Mouse (Mus musculus): ENCODE results near the gene Cfap43. TPM values are rescaled to one million over a fixed set of nuclear protein-coding genes. Genes with fewer than 3 reads are reported as not detected.

Cfap43 gene
- total and polyA plus RNA-seq, 3 experiments, result 3.2 to 12.7 (median 11.7) TPM

GRCm38 (mm10) chr19:47882151-47882881 lies 36.8 kb downstream of the Cfap43 start:
- dilution Hi-C loops (cut with MboI; ENCODE audit: extremely low pct_ligation_motif_present, extremely low pct_unique_long_range_greater_than_20kb, low sequenced_read_pairs), result no loop called here
- Histone ChIP-seq H3K27ac (ENCODE audit: insufficient read depth, low read depth) (no peak overlapping the region), H3K27me3 (replicated peaks) (peaks cover 1% of the 10 kb centered on the region), H3K79me2 (replicated peaks; ENCODE audit: control insufficient read depth, extremely low read depth, insufficient read depth, poor library complexity, severe bottlenecking) (no peaks in the 10 kb centered on the region), H3K4me2 (ENCODE audit: insufficient read depth, low read depth, poor library complexity, severe bottlenecking) (no peak overlapping the region), H3K36me3 (replicated peaks in 1 of 2; ENCODE audit: control insufficient read depth in 1 of 2, insufficient read depth in 1 of 2, low read length in 1 of 2) (peaks cover 0 to 3% of the 10 kb centered on the region in 2 experiments), H3K9ac (ENCODE audit: insufficient read depth, low read depth) (no peak overlapping the region), H3K4me3 (replicated peaks in 1 of 3; ENCODE audit: low read depth in 2 of 3, low read length in 2 of 3, poor library complexity in 1 of 3) (no peak overlapping the region), H3K9me3 (replicated peaks; ENCODE audit: low read length) (no peaks in the 10 kb centered on the region), H3K4me1 (ENCODE audit: control insufficient read depth in 1 of 2, insufficient read depth in 2 of 2) (peaks cover 3 to 29% of the 10 kb centered on the region in 2 experiments; a peak in 3 of 4 replicates)
- in situ Hi-C loops (cut with MboI; ENCODE audit: low pct_ligation_motif_present, low pct_unique_long_range_greater_than_20kb, low sequenced_read_pairs), result loop anchor here (5.0 kb wide), 1 partner anchor 50 kb away; no protein-coding TSS in a partner anchor
- peak; percentile 89 for DNase-seq (ENCODE audit: extremely low read depth)
- TF ChIP-seq USF1 (IDR thresholded peaks at IDR 0.05; ENCODE audit: low read depth, low read length), result no peak
- no peak for TF ChIP-seq TCF12 (IDR thresholded peaks at IDR 0.05; ENCODE audit: low read depth, low read length)
- no peak for TF ChIP-seq TBP (conservative IDR thresholded peaks at IDR 0.05; ENCODE audit: low read depth, low read length)
- no peak for TF ChIP-seq JUN (IDR thresholded peaks at IDR 0.05; ENCODE audit: insufficient read depth, low read depth, low read length)
- no peak for TF ChIP-seq MEF2A (IDR thresholded peaks at IDR 0.05; ENCODE audit: borderline replicate concordance, low read depth, low read length)
- TF ChIP-seq MAZ (IDR thresholded peaks at IDR 0.05; ENCODE audit: low read depth, low read length), result no peak
- TF ChIP-seq NRF1 (IDR thresholded peaks at IDR 0.05; ENCODE audit: low read depth, low read length), result no peak
- TF ChIP-seq JUND (conservative IDR thresholded peaks at IDR 0.05; ENCODE audit: low read depth, low read length), result no peak
- no peak for TF ChIP-seq ZKSCAN1 (IDR thresholded peaks at IDR 0.05; ENCODE audit: borderline replicate concordance, low read depth, low read length)
- TF ChIP-seq RCOR1 (conservative IDR thresholded peaks at IDR 0.05; ENCODE audit: low read depth, low read length), result no peak
- TF ChIP-seq UBTF (IDR thresholded peaks at IDR 0.05; ENCODE audit: low read depth, low read length), result no peak
- no peak for TF ChIP-seq MXI1 (IDR thresholded peaks at IDR 0.05; ENCODE audit: low read depth, low read length)
- TF ChIP-seq BHLHE40 (IDR thresholded peaks at IDR 0.05; ENCODE audit: low read depth, low read length), result no peak
- peak; percentile 97 to 100 for TF ChIP-seq CTCF (conservative IDR thresholded peaks at IDR 0.05 in 1 of 2, IDR thresholded peaks at IDR 0.05 in 1 of 2; ENCODE audit: low read depth in 2 of 2, low read length in 2 of 2)
- peak; percentile 83; the same call in 1 of the 2 replicates for TF ChIP-seq NELFE (IDR thresholded peaks at IDR 0.05; ENCODE audit: low read depth, low read length)
- no peak for TF ChIP-seq ZMIZ1 (IDR thresholded peaks at IDR 0.05; ENCODE audit: low read depth, low read length)
- TF ChIP-seq ETS1 (conservative IDR thresholded peaks at IDR 0.05; ENCODE audit: low read depth, low read length), result no peak
- TF ChIP-seq USF2 (conservative IDR thresholded peaks at IDR 0.05; ENCODE audit: low read depth, low read length), result no peak
- no peak for TF ChIP-seq ELF1 (IDR thresholded peaks at IDR 0.05; ENCODE audit: low read depth, low read length)
- no peak for TF ChIP-seq POLR2A (IDR thresholded peaks at IDR 0.05; ENCODE audit: low read depth, low read length)
- TF ChIP-seq IRF4 (IDR thresholded peaks at IDR 0.05; ENCODE audit: low read depth, low read length), result no peak
- TF ChIP-seq HCFC1 (IDR thresholded peaks at IDR 0.05; ENCODE audit: low read depth, low read length), result no peak
- TF ChIP-seq ZC3H11A (IDR thresholded peaks at IDR 0.05; ENCODE audit: low read depth, low read length), result peak; percentile 73
- TF ChIP-seq MAX (IDR thresholded peaks at IDR 0.05; ENCODE audit: low read length), result no peak
- TF ChIP-seq RAD21 (IDR thresholded peaks at IDR 0.05; ENCODE audit: low read depth, low read length), result peak; percentile 92
- no peak for TF ChIP-seq PAX5 (IDR thresholded peaks at IDR 0.05; ENCODE audit: low read length)
- no peak for TF ChIP-seq CHD1 (IDR thresholded peaks at IDR 0.05; ENCODE audit: low read depth, low read length)
- TF ChIP-seq SMC3 (IDR thresholded peaks at IDR 0.05; ENCODE audit: low read depth, low read length), result peak; percentile 100
- no peak for TF ChIP-seq POLR2AphosphoS2 (IDR thresholded peaks at IDR 0.05; ENCODE audit: low read depth, low read length)
